Mouse (Mus musculus): Measurements from ENCODE around the gene Tmem136. TPM values are rescaled to one million over a fixed set of nuclear protein-coding genes. Genes with fewer than 3 reads are reported as not detected.

Gene Tmem136
- polyA plus RNA-seq, 1 experiment: 13.2 TPM

DNA sequence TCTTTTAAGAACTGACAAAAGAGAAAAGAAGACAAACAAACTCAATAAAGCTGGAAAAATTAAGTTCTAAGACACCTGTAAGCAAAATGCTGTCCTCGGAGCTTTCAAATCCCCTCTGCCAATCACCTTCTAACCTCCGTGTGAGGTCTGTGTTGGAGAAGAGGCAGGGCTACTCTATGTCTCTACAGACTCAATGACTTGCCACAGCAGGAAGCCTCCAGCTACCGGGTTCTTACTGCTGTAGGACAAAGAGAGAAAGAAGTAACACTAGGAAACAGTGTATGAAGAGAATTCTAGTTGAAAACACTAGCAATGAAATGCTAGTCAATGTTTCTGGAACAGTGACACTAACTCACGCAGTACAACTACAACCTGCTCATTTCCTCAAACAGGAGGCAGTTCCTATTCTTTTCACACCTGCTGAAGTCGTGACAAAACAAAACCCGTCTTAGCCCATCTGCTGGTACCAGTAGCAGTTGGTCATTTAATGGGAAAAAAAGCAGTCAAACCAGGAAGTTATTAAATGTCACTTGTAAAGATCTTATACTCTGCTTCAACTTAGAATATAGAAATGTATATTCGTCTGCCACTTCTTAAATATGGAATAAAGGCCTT is 32.8 kb downstream of the Tmem136 start:
- no peak for DNase-seq
- TF ChIP-seq POLR2A (IDR thresholded peaks at IDR 0.05; ENCODE audit: low read depth, low read length) (no peak), CTCF (conservative IDR thresholded peaks at IDR 0.05; ENCODE audit: insufficient read depth, insufficient read length, low read depth, low read length) (no peak)
- Histone ChIP-seq H3K4me3 (ENCODE audit: insufficient read depth, low read depth, low read length) (no peak overlapping the region), H3K27me3 (replicated peaks; ENCODE audit: control insufficient read depth, insufficient read depth, low read length) (no peaks in the 10 kb centered on the region), H3K4me1 (ENCODE audit: control insufficient read depth, insufficient read depth, low read length) (peaks cover 28% of the 10 kb centered on the region; the same call in 1 of the 2 replicates), H3K27ac (ENCODE audit: insufficient read depth, low read depth, low read length) (no peak overlapping the region), H3K36me3 (ENCODE audit: control insufficient read depth, insufficient read depth, low read length) (no peaks in the 10 kb centered on the region)
- 57% methylated on average over 7 of the region's 7 CpGs for WGBS

- 71% methylated on average over 3 of the region's 3 CpGs for WGBS
- DNase-seq: no peak
- no peaks in the 10 kb centered on the region for H3K27me3 ChIP-seq (replicated peaks; ENCODE audit: control insufficient read depth, insufficient read depth, low read length)
- no peaks in the 10 kb centered on the region for H3K36me3 ChIP-seq (ENCODE audit: control insufficient read depth, insufficient read depth, low read length)
- H3K4me1 ChIP-seq (ENCODE audit: control insufficient read depth, insufficient read depth, low read length): peaks cover 16% of the 10 kb centered on the region
- TF ChIP-seq CTCF (conservative IDR thresholded peaks at IDR 0.05; ENCODE audit: insufficient read depth, insufficient read length, low read depth, low read length) (no peak), POLR2A (IDR thresholded peaks at IDR 0.05; ENCODE audit: low read depth, low read length) (no peak)
- no peak overlapping the region for H3K27ac ChIP-seq (ENCODE audit: insufficient read depth, low read depth, low read length)
- H3K4me3 ChIP-seq (ENCODE audit: insufficient read depth, low read depth, low read length): no peak overlapping the region
Observed at GRCm38 (mm10) chr9:43078711-43079110, 37.7 kb downstream of the Tmem136 start.

DNA sequence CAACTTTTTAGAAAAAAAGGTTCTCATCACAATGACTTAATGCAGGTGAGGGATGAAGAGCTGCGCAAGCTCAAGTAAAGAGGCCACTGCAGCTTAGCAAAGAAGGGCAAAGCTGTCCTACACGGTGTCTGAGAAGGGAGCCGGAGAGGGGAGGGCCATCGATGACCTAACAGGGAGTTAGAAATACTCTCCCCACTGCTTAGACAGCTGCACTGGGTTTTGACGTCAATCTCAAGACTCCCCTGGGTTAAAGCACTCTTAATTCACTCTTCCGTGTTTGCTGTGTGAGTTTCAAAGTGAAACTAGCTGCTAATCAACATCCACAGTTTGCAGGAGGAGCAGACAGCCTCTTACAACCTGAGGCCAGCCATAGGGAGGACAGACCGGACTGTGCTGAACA is 40.2 kb downstream of the Tmem136 start:
- Histone ChIP-seq H3K4me3 (ENCODE audit: insufficient read depth, low read depth, low read length) (no peak overlapping the region), H3K27ac (ENCODE audit: insufficient read depth, low read depth, low read length) (no peak overlapping the region), H3K4me1 (ENCODE audit: control insufficient read depth, insufficient read depth, low read length) (peaks cover 19% of the 10 kb centered on the region), H3K36me3 (ENCODE audit: control insufficient read depth, insufficient read depth, low read length) (no peaks in the 10 kb centered on the region), H3K27me3 (replicated peaks; ENCODE audit: control insufficient read depth, insufficient read depth, low read length) (no peaks in the 10 kb centered on the region)
- TF ChIP-seq CTCF (conservative IDR thresholded peaks at IDR 0.05; ENCODE audit: insufficient read depth, insufficient read length, low read depth, low read length) (no peak), POLR2A (IDR thresholded peaks at IDR 0.05; ENCODE audit: low read depth, low read length) (no peak)
- no peak for DNase-seq
- 53% methylated on average over 7 of the region's 7 CpGs for whole genome bisulfite sequencing

GRCm38 (mm10) chr9:43074611-43075010 is 41.8 kb downstream of the Tmem136 start:
- 100% methylated on average over 1 of the region's 1 CpGs for WGBS
- TF ChIP-seq CTCF (conservative IDR thresholded peaks at IDR 0.05; ENCODE audit: insufficient read depth, insufficient read length, low read depth, low read length) (no peak), POLR2A (IDR thresholded peaks at IDR 0.05; ENCODE audit: low read depth, low read length) (no peak)

GRCm38 (mm10) chr9:43071741-43072140 is 44.6 kb downstream of the Tmem136 start:
- H3K27ac ChIP-seq (ENCODE audit: insufficient read depth, low read depth, low read length): no peak overlapping the region
- H3K27me3 ChIP-seq (replicated peaks; ENCODE audit: control insufficient read depth, insufficient read depth, low read length): no peaks in the 10 kb centered on the region
- no peak overlapping the region for H3K4me3 ChIP-seq (ENCODE audit: insufficient read depth, low read depth, low read length)
- TF ChIP-seq CTCF (conservative IDR thresholded peaks at IDR 0.05; ENCODE audit: insufficient read depth, insufficient read length, low read depth, low read length) (no peak), POLR2A (IDR thresholded peaks at IDR 0.05; ENCODE audit: low read depth, low read length) (no peak)
- H3K36me3 ChIP-seq (ENCODE audit: control insufficient read depth, insufficient read depth, low read length): no peaks in the 10 kb centered on the region
- peaks cover 28% of the 10 kb centered on the region for H3K4me1 ChIP-seq (ENCODE audit: control insufficient read depth, insufficient read depth, low read length)
- DNase-seq: no peak
- 50% methylated on average over 2 of the region's 2 CpGs for WGBS

More at GRCm38 (mm10) chr9:43074611-43075010, 41.8 kb downstream of the Tmem136 start:
- H3K27ac ChIP-seq (ENCODE audit: insufficient read depth, low read depth, low read length): no peak overlapping the region
- no peaks in the 10 kb centered on the region for H3K36me3 ChIP-seq (ENCODE audit: control insufficient read depth, insufficient read depth, low read length)
- no peak overlapping the region for H3K4me3 ChIP-seq (ENCODE audit: insufficient read depth, low read depth, low read length)
- no peak for DNase-seq
- H3K27me3 ChIP-seq (replicated peaks; ENCODE audit: control insufficient read depth, insufficient read depth, low read length): no peaks in the 10 kb centered on the region
- H3K4me1 ChIP-seq (ENCODE audit: control insufficient read depth, insufficient read depth, low read length): peaks cover 20% of the 10 kb centered on the region

- DNase-seq: no peak
- no peak overlapping the region for H3K4me3 ChIP-seq (ENCODE audit: insufficient read depth, low read depth, low read length)
- TF ChIP-seq POLR2A (IDR thresholded peaks at IDR 0.05; ENCODE audit: low read depth, low read length) (no peak), CTCF (conservative IDR thresholded peaks at IDR 0.05; ENCODE audit: insufficient read depth, insufficient read length, low read depth, low read length) (no peak)
- H3K36me3 ChIP-seq (ENCODE audit: control insufficient read depth, insufficient read depth, low read length): no peaks in the 10 kb centered on the region
- H3K27ac ChIP-seq (ENCODE audit: insufficient read depth, low read depth, low read length): no peak overlapping the region
- no peaks in the 10 kb centered on the region for H3K27me3 ChIP-seq (replicated peaks; ENCODE audit: control insufficient read depth, insufficient read depth, low read length)
- WGBS: 47% methylated on average over 4 of the region's 4 CpGs
- peaks cover 26% of the 10 kb centered on the region for H3K4me1 ChIP-seq (ENCODE audit: control insufficient read depth, insufficient read depth, low read length)
Observed at GRCm38 (mm10) chr9:43071176-43071575, 45.2 kb downstream of the Tmem136 start.

DNA sequence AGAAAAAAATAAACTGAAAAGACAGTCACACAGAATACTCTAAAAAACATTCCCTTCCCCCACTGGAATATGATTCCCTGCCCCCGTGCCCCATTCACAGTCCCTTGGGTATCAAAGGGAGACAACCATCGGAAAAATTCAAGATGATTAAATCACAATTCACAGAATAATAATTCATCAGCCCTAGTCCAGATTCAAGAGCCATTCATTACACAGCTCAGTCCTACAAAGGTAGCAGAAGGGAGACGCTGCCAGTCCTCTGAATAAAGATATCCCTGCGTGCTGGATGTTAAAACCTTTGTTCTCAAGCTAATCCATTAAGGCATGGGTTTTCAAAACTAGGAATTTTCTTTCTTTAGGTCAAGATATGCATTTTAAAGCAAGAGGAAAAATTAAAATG is 45.8 kb downstream of the Tmem136 start:
- no peak overlapping the region for H3K4me3 ChIP-seq (ENCODE audit: insufficient read depth, low read depth, low read length)
- TF ChIP-seq CTCF (conservative IDR thresholded peaks at IDR 0.05; ENCODE audit: insufficient read depth, insufficient read length, low read depth, low read length) (no peak), POLR2A (IDR thresholded peaks at IDR 0.05; ENCODE audit: low read depth, low read length) (no peak)
- 53% methylated on average over 4 of the region's 4 CpGs for WGBS
- no peaks in the 10 kb centered on the region for H3K36me3 ChIP-seq (ENCODE audit: control insufficient read depth, insufficient read depth, low read length)
- H3K4me1 ChIP-seq (ENCODE audit: control insufficient read depth, insufficient read depth, low read length): peaks cover 26% of the 10 kb centered on the region
- H3K27ac ChIP-seq (ENCODE audit: insufficient read depth, low read depth, low read length): no peak overlapping the region
- no peak for DNase-seq
- no peaks in the 10 kb centered on the region for H3K27me3 ChIP-seq (replicated peaks; ENCODE audit: control insufficient read depth, insufficient read depth, low read length)

All from kidney, adult 2 months (tissue).